Mouse (Mus musculus): Measurements from ENCODE around the gene Padi4.

DNA sequence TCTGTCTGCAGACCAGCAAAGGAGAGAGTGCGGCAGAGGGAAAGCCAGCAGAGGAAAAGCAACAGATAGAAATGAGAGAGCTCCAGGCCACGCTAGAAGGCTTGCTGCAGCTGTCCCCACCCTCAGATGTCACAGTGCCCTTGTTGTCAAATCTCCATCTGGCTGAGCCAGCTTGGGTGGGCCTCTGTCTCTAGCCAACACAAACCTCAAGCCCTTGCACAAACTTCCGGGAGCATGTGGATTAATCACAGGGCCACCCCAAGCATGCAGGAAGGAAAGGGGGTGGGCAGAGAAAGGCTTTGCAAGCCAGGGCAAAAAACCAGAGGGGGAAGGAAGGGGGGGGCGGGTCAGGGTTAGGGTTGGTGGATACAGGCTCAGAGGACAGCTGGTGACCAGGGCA is 13.4 kb upstream of the Padi4 start:
- TF ChIP-seq ZNF384 (IDR thresholded peaks at IDR 0.05; ENCODE audit: low read depth, low read length) (no peak), CHD2 (IDR thresholded peaks at IDR 0.05; ENCODE audit: low read depth, low read length) (no peak), MAFK (IDR thresholded peaks at IDR 0.05; ENCODE audit: insufficient read depth, low read depth, low read length) (no peak), HCFC1 (IDR thresholded peaks at IDR 0.05; ENCODE audit: borderline replicate concordance, insufficient read depth, low read length) (no peak), ZC3H11A (IDR thresholded peaks at IDR 0.05; ENCODE audit: borderline replicate concordance, low read depth, low read length) (no peak)
